Mouse (Mus musculus): ENCODE data around the gene Zfp988.
"Not testable (repeated sequence)": the region's sequence is repeated elsewhere in the genome, so short reads cannot be mapped to it uniquely, and the experiment has no call there.

DNA sequence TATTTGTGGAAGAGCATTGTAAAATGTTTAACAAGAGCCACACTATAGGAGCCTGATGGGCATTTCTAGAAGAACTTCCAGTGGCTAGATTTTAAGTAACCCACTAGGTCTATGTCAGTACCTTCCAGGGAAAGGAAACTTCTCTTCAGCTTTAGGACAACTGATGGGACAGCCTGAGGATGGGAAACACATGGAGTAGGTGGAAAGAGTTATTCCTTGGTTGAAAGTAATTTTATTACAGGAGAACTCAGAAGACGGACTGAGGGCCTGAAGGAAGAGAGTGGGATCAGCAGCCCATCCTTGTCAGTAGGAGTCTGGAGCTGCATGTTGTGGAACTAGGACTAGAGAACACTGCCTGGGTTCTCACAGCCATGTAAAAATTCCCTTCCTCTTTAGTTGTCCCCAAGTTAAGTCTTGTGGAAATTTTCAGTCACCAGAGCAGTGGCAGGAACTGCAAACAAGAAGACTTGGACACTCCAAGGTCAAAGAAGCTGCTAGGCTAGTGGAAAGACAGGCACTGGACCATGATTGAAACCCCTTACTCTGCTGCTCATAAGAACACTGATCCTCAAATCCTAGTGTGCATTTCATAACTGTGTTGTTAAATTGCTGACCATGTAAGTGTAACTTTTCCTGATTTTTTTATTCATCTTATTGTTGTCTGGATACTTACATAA, 30.4 kb downstream of the Zfp988 start:
- TF ChIP-seq CTCF (IDR thresholded peaks at IDR 0.05; ENCODE audit: low read depth, low read length); POLR2A (IDR thresholded peaks at IDR 0.05; ENCODE audit: extremely low read depth, insufficient read depth, low read length): not testable (repeated sequence)

Data from liver, adult 2 months (tissue).